Mouse (Mus musculus) layer of hippocampus, postnatal 25 days (tissue): ENCODE measurements around the gene Cd80. TPM values are rescaled to one million over a fixed set of nuclear protein-coding genes. Genes with fewer than 3 reads are reported as not detected.
"Not testable (repeated sequence)": the region's sequence is repeated elsewhere in the genome, so short reads cannot be mapped to it uniquely, and the experiment has no call there.

Source experiments
- DNase-seq, 2 experiments: peaks; one replicate each; pipeline ENCODE4 v3.0.0; 2022; ENCODE audit warnings: mixed read lengths in 2 of 2, low spot score in 1 of 2; ENCODE audit errors: extremely low spot score in 1 of 2
- total RNA-seq, 2 experiments: library from RNA; stranded (reverse); gene quantifications; 2 replicates each; pipeline ENCODE4 v1.2.3; 2021

Cd80 gene
- under 1 TPM in 1 of 2 experiments, not detected in 1; 0.27 TPM for total RNA-seq

GRCm38 (mm10) chr16:38455511-38456418 is at the start of gene Cd80:
Gene Cd80, plus strand, starts transcription at chr16:38455561.
- DNase-seq = no peak

DNA sequence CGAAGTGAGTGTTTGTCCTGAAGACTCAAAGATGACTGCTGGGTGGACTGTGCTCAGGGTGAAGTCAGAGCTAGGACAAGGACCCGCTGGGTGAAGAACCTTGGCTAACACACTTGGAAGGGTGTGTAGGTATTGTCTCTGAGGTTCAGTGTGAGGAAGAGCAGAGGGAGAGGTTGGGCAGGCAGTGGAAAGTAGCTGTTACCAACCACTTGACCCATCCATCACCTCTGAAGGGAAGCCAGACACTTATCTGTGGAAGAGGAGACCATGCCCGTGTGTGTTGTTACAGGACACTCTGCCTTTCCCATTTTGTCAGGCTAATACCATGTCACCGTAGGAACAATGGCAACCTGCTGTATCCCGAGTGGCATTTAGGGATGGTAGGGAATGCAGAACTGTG is 49.1 kb upstream of the Cd80 start:
- DNase-seq = no peak

DNA sequence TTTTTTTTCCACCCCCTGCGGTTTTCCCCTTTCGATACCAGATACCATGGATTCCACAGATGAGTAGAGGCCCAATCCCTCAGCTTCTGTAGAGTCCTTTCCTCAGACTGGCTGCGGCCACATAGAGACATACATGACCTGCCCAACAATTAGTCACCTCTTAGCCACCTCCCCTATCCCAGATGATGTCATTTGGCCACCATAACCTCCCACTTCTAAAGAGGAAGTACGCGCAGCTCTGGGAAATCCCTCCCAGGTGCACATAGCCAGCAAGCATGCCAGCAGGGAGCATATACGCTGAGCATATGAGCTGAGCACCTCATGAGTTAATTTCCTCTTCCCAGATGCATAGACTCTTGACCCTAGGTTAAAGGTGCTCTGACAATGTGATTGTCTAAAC is 48.7 kb upstream of the Cd80 start:
- DNase-seq = no peak

- DNase-seq = no peak
These were observed 47.8 kb upstream of the Cd80 start for GRCm38 (mm10) chr16:38407584-38407983.

GRCm38 (mm10) chr16:38408416-38408815 is 46.9 kb upstream of the Cd80 start:
- DNase-seq = no peak

GRCm38 (mm10) chr16:38414953-38415352 is 40.4 kb upstream of the Cd80 start:
- no peak for DNase-seq

DNA sequence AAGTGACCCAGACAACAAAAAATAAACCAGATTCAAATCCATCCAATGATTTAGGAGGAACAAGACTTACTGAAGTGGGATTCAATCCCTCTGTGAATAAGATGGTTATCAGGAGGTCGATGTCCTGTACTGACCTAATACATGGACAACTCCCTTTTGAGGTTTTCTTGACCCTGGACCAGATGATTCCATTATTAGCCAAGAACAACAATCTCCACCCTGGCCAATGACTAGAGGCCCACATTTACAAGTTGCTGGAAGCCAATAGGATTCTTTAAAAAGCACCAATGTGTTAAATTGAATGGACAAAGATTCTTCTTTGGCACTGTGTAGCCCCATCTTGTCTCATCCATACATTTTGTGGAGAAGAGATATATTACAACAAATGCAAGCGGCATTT is 30.0 kb upstream of the Cd80 start:
- DNase-seq = no peak

GRCm38 (mm10) chr16:38425799-38426198 is 29.6 kb upstream of the Cd80 start:
- no peak for DNase-seq

DNA sequence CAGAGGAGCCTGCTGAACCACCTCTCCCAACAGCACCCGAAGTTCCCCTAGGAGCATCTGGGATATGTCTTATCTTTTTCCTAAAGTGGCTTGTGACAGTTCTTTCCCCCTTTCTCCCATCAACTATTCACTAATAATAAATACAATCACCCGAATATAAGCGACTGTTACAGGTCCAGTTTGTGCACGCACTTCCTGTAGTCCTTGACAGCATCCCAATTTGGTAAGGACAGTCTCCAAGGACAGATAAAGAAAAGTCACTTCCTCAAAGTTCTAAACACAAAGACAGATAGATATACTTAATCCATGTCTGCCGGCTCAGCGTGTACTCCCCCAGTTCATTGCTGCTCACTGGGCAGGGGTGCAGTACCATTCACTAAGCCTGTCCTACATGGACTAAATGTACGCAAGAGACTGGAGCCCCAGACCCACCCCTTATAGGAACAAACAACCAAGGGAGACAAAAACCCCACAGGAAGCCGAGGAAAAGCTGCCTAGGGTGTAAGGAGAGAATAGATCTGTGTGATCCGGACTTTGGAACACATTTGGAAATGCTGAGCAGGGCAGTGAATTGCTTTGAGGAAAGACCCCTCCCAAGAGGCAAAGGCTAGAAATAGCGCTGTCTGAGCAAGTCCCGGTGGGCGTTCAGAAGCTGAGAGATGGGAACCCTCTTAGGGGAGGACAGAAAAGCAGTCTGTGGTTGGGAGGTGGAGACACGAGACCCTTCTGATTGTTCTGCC is 23.7 kb upstream of the Cd80 start:
- DNase-seq = no peak

GRCm38 (mm10) chr16:38432498-38433425 is 22.6 kb upstream of the Cd80 start, which contains the start of gene Pla1a:
Gene Pla1a, minus strand, starts transcription at chr16:38433145.
- DNase-seq = no peak

GRCm38 (mm10) chr16:38433514-38433913 is 21.8 kb upstream of the Cd80 start:
- no peak for DNase-seq

GRCm38 (mm10) chr16:38434295-38434795 is 21.0 kb upstream of the Cd80 start:
- no peak for DNase-seq

DNA sequence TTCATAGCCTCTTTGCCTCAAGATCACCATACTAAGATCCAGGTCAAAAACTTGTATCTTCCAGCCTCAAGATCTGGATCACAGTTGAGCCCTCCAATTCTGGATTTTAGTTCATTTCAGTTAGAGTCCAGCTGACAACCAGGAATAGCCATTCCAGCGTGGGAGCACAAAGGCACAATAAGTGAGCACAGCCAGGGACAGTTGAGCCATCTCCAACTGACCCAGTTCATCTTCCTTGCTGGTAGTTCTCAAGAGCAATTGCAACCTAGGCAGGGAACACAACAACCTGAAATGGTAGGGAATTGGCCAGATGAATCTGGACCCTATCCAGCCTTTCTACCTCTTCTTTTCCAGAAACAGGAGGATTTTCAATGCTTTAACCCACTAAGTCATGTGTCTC is 16.2 kb upstream of the Cd80 start:
- DNase-seq = no peak

GRCm38 (mm10) chr16:38440403-38440802 is 15.0 kb upstream of the Cd80 start:
- DNase-seq = no peak

DNA sequence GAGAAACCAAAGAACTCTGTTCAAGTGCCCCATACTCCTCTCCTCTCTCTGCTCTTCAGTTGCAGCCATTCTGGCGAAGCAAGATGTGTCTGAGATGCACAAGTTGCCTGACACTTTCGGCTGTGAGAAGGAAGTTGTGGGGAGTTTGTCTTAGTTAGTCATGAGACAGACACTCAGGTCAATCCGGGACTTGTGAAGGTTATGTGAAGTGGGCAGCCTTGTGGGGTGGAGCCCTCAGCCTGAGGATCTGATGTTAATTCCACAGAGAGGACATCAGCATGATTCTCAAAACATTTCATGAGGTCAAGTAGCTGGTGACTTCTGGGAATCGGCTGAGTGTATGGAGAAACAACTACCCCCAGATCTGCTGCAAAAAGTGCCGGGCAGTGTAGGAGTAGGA is 13.8 kb upstream of the Cd80 start:
- DNase-seq = no peak

- DNase-seq = no peak
These were observed 13.1 kb upstream of the Cd80 start for GRCm38 (mm10) chr16:38442216-38442615.

DNA sequence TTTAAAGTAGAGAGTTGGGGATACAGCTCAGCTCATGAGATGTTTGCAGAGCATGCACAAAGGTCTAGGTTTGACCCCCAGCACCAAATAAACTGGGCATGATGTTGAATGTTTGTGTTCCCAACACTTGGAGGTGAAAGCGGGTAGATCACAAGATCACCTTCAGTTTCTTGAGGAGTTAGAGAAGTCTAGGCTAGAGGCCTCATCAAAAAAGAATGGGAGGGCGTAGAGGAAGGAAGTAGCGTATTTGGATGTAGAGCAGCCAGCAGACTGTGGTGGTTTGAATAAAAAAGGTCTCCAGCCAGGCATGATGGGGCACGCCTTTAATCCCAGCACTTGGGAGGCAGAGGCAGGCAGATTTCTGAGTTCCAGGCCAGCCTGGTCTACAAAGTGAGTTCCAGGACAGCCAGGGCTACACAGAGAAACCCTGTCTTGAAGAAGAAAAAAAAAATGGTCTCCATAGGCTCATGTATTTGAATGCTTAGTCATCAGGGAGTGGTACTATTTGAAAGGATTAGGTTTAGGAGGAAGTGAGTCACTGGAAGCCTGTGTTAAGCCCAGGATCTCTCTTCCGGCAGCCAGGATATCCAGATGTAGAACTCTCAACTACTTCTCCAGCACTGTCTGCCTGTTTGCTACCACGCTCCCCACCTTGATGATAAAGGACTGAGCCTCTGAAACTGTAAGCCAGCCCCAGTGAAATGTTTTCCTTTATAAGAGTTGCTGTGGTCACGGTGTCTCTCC is 11.5 kb upstream of the Cd80 start:
- no peak for DNase-seq

DNA sequence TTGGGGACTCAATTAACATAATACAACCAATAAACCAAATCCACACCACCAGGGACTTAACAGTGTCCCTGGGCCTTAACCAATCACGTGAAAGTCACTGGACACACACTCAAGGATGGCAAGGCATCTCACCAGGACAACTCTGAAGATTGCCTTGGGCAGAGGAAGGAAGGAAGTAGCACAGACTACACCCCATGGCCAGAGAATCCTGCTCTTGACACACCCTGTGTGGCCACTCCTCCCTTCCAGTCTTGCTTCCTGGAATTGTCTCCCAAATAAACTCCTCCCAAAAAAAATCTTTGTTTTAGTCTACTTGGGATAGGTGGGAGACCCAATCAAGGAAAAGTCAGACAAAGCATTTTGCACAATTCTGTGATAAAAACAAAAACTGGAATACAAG is 10.3 kb upstream of the Cd80 start:
- DNase-seq = no peak

DNA sequence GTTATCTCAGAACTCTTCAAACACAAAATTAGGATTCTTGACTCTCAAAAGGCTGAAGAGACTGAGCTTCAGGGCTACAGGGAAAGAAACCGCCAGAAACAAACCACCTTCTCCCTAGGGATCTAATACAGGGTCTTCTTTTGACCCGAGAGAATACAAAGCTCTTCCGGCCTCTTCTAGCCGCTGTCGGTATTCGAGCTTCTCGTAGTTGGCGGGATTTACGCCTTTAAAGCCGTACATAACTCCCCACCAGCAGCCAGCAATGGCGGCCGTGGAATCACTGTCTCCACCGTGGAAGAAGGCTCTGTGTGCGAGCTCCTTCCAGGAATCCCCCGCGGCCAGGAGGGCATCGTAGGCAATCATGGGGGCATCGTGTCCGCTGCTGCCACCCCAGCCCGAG is 9.8 kb upstream of the Cd80 start:
- DNase-seq = no peak

- DNase-seq = not testable (repeated sequence)
These were observed 9.2 kb upstream of the Cd80 start for GRCm38 (mm10) chr16:38446141-38446540.
